Mouse (Mus musculus): ENCODE results near the gene Nckap5. TPM values are rescaled to one million over a fixed set of nuclear protein-coding genes. Genes with fewer than 3 reads are reported as not detected.

Nckap5 gene
- polyA plus RNA-seq, 1 experiment: 0.09 TPM

DNA sequence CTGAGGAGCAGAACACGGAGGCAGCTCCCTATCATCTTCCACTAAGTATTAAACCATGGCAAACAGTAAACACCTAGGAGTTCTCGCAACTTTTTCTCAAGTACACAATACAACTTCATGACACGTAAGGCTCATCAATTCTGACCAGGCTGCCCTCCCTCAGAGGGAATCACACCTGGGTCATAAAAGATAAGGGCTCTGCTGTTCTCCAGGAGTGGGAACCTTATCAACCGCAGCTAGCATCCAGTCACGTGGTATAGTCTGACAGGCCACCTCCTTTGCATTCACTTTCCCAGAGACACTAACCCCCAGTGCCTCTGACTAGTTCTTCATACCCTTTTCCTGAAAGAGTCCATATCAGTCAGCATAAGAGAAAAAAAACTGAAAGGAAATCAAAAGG lies 179.8 kb downstream of the Nckap5 start:
- Histone ChIP-seq H3K27me3 (ENCODE audit: control insufficient read depth, insufficient read depth, low read length, poor library complexity, severe bottlenecking) (no peaks in the 10 kb centered on the region; the same call in 1 of the 2 replicates), H3K4me1 (ENCODE audit: control insufficient read depth, insufficient read depth, low read length) (no peaks in the 10 kb centered on the region), H3K27ac (ENCODE audit: insufficient read depth, low read length) (no peak overlapping the region), H3K36me3 (ENCODE audit: control insufficient read depth, insufficient read depth, low read length, poor library complexity, severe bottlenecking) (no peaks in the 10 kb centered on the region), H3K4me3 (ENCODE audit: low read depth, low read length) (no peak overlapping the region), H3K9ac (ENCODE audit: low read depth, poor library complexity, severe bottlenecking) (no peak overlapping the region), H3K9me3 (replicated peaks; ENCODE audit: control insufficient read depth, insufficient read depth, low read length, poor library complexity, severe bottlenecking) (no peaks in the 10 kb centered on the region)
- TF ChIP-seq POLR2A (IDR thresholded peaks at IDR 0.05; ENCODE audit: insufficient read depth, low read length) (no peak), EP300 (IDR thresholded peaks at IDR 0.05; ENCODE audit: insufficient read depth, low read depth, low read length) (no peak)

DNA sequence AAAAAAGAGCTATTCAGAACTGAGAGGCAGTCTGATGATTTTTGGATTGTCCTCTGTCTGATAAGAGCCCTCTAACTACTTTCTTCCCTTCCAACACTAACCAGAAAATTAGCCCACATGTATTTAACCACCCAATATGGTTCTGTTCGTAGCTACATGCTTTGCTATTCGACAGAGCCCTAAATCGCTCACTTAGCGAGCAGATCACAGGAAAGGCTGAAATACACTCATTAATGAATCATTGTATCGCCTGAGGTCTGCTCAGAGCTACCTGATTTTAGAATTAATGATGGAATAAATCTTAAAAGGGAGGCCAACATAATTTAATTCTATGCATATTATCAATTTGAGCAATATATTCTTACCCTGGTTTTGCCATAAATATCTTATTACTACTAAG lies 187.8 kb downstream of the Nckap5 start:
- no peaks in the 10 kb centered on the region for H3K36me3 ChIP-seq (ENCODE audit: control insufficient read depth, insufficient read depth, low read length, poor library complexity, severe bottlenecking)
- TF ChIP-seq POLR2A (IDR thresholded peaks at IDR 0.05; ENCODE audit: insufficient read depth, low read length): no peak
- TF ChIP-seq CTCF (IDR thresholded peaks at IDR 0.05; ENCODE audit: low read depth, low read length): no peak
- no peak for TF ChIP-seq EP300 (IDR thresholded peaks at IDR 0.05; ENCODE audit: insufficient read depth, low read depth, low read length)

DNA sequence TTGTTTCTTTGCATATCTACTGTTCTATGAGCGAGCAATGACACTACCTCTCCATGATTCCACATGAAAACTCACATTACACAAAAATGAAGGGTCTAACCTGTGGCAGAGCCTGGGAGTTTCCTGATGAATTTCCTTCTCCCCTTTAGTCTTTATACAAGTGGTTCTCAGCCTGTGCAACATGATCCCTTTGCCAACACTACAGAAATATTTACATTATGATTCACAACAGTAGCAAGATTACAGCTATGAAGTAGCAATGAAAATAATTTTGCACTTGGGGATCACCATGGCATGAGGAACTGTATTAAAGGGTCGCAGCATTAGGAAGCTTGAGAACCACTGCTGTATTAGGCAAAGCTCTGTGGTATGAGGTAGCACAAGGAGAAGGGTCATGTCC lies 191.1 kb downstream of the Nckap5 start:
- Histone ChIP-seq H3K27ac (ENCODE audit: insufficient read depth, low read length) (no peak overlapping the region), H3K27me3 (ENCODE audit: control insufficient read depth, insufficient read depth, low read length, poor library complexity, severe bottlenecking) (no peaks in the 10 kb centered on the region), H3K9ac (ENCODE audit: low read depth, poor library complexity, severe bottlenecking) (no peak overlapping the region), H3K4me3 (ENCODE audit: low read depth, low read length) (no peak overlapping the region), H3K9me3 (replicated peaks; ENCODE audit: control insufficient read depth, insufficient read depth, low read length, poor library complexity, severe bottlenecking) (no peaks in the 10 kb centered on the region), H3K4me1 (ENCODE audit: control insufficient read depth, insufficient read depth, low read length) (no peaks in the 10 kb centered on the region), H3K36me3 (ENCODE audit: control insufficient read depth, insufficient read depth, low read length, poor library complexity, severe bottlenecking) (no peaks in the 10 kb centered on the region)
- TF ChIP-seq POLR2A (IDR thresholded peaks at IDR 0.05; ENCODE audit: insufficient read depth, low read length) (no peak), CTCF (IDR thresholded peaks at IDR 0.05; ENCODE audit: low read depth, low read length) (no peak), EP300 (IDR thresholded peaks at IDR 0.05; ENCODE audit: insufficient read depth, low read depth, low read length) (no peak)

More for the DNA sequence above, 187.8 kb downstream of the Nckap5 start:
- no peaks in the 10 kb centered on the region for H3K4me1 ChIP-seq (ENCODE audit: control insufficient read depth, insufficient read depth, low read length)
- no peaks in the 10 kb centered on the region for H3K9me3 ChIP-seq (replicated peaks; ENCODE audit: control insufficient read depth, insufficient read depth, low read length, poor library complexity, severe bottlenecking)
- no peak overlapping the region for H3K27ac ChIP-seq (ENCODE audit: insufficient read depth, low read length)
- H3K9ac ChIP-seq (ENCODE audit: low read depth, poor library complexity, severe bottlenecking): no peak overlapping the region
- no peak overlapping the region for H3K4me3 ChIP-seq (ENCODE audit: low read depth, low read length)
- H3K27me3 ChIP-seq (ENCODE audit: control insufficient read depth, insufficient read depth, low read length, poor library complexity, severe bottlenecking): no peaks in the 10 kb centered on the region

DNA sequence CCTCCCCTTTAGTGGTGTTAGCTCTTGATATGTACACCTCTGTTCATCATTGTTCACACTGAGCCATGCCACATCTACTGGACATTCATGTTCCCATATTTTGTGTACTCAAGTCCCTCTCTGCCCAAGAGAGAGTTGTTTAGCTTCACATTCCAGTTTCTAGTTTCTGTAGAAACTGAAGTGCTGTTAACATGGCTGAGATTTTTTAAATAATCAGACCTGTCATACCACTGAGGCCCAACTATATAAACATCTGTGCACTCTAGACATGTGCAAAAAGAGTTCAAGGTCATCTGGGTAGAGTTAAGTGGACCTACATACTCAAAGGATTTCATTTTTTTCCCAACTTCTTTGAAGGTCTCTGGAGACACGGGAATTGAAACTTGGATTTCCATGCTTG lies 193.1 kb downstream of the Nckap5 start:
- Histone ChIP-seq H3K9me3 (replicated peaks; ENCODE audit: control insufficient read depth, insufficient read depth, low read length, poor library complexity, severe bottlenecking) (no peaks in the 10 kb centered on the region), H3K36me3 (ENCODE audit: control insufficient read depth, insufficient read depth, low read length, poor library complexity, severe bottlenecking) (no peaks in the 10 kb centered on the region), H3K9ac (ENCODE audit: low read depth, poor library complexity, severe bottlenecking) (no peak overlapping the region), H3K27me3 (ENCODE audit: control insufficient read depth, insufficient read depth, low read length, poor library complexity, severe bottlenecking) (no peaks in the 10 kb centered on the region), H3K4me3 (ENCODE audit: low read depth, low read length) (no peak overlapping the region), H3K4me1 (ENCODE audit: control insufficient read depth, insufficient read depth, low read length) (no peaks in the 10 kb centered on the region), H3K27ac (ENCODE audit: insufficient read depth, low read length) (no peak overlapping the region)
- TF ChIP-seq CTCF (IDR thresholded peaks at IDR 0.05; ENCODE audit: low read depth, low read length) (no peak), EP300 (IDR thresholded peaks at IDR 0.05; ENCODE audit: insufficient read depth, low read depth, low read length) (no peak), POLR2A (IDR thresholded peaks at IDR 0.05; ENCODE audit: insufficient read depth, low read length) (no peak)

DNA sequence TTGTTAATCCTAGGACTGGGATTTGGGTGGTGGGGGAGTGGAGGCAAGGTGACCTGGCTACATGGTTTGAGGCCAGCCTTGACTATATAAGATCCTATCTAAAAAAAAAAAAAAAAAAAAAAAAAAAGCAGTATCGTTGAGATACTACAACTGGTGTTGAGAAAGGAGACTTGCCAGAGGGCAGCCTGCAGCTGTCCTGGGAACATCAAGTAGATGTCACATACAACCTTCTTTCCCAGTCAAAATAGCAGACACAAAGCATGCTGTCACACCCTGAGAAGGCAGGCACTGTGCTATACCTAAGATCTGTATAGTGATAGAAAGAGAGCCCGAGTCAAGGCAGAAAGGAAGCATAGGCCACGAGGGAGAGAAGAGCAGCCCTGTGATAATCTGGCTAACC lies 204.4 kb downstream of the Nckap5 start:
- Histone ChIP-seq H3K4me3 (ENCODE audit: low read depth, low read length) (no peak overlapping the region), H3K27ac (ENCODE audit: insufficient read depth, low read length) (no peak overlapping the region), H3K4me1 (ENCODE audit: control insufficient read depth, insufficient read depth, low read length) (no peaks in the 10 kb centered on the region), H3K9ac (ENCODE audit: low read depth, poor library complexity, severe bottlenecking) (no peak overlapping the region), H3K27me3 (ENCODE audit: control insufficient read depth, insufficient read depth, low read length, poor library complexity, severe bottlenecking) (no peaks in the 10 kb centered on the region), H3K36me3 (ENCODE audit: control insufficient read depth, insufficient read depth, low read length, poor library complexity, severe bottlenecking) (no peaks in the 10 kb centered on the region), H3K9me3 (replicated peaks; ENCODE audit: control insufficient read depth, insufficient read depth, low read length, poor library complexity, severe bottlenecking) (no peaks in the 10 kb centered on the region)
- TF ChIP-seq POLR2A (IDR thresholded peaks at IDR 0.05; ENCODE audit: insufficient read depth, low read length) (no peak), EP300 (IDR thresholded peaks at IDR 0.05; ENCODE audit: insufficient read depth, low read depth, low read length) (no peak), CTCF (IDR thresholded peaks at IDR 0.05; ENCODE audit: low read depth, low read length) (no peak)

DNA sequence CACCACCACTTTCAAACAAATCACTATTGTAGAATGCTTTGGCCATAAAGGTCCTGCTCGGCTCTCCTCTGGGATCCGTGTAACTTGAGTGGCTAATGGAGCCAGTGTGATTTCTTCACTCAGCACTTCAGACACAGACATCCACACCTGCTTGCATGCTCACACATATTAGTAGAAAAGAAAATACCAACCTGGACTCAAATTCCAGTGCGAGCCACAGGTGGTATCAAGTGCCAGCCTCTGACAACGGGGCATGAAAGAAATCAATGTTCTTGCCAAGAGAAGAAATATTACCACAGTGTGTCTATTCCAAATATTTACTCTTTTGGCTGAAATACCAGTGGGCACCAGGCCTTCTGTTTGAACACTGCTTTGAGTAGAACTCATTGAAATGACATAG lies 208.6 kb downstream of the Nckap5 start:
- Histone ChIP-seq H3K27me3 (ENCODE audit: control insufficient read depth, insufficient read depth, low read length, poor library complexity, severe bottlenecking) (no peaks in the 10 kb centered on the region), H3K4me1 (ENCODE audit: control insufficient read depth, insufficient read depth, low read length) (no peaks in the 10 kb centered on the region), H3K27ac (ENCODE audit: insufficient read depth, low read length) (no peak overlapping the region), H3K9ac (ENCODE audit: low read depth, poor library complexity, severe bottlenecking) (no peak overlapping the region), H3K36me3 (ENCODE audit: control insufficient read depth, insufficient read depth, low read length, poor library complexity, severe bottlenecking) (no peaks in the 10 kb centered on the region), H3K9me3 (replicated peaks; ENCODE audit: control insufficient read depth, insufficient read depth, low read length, poor library complexity, severe bottlenecking) (no peaks in the 10 kb centered on the region), H3K4me3 (ENCODE audit: low read depth, low read length) (no peak overlapping the region)
- no peak for TF ChIP-seq POLR2A (IDR thresholded peaks at IDR 0.05; ENCODE audit: insufficient read depth, low read length)
- no peak for TF ChIP-seq CTCF (IDR thresholded peaks at IDR 0.05; ENCODE audit: low read depth, low read length)

Data from ES-Bruce4 (cell line).